Mouse (Mus musculus): ENCODE measurements around the gene Mrps18c. TPM values are rescaled to one million over a fixed set of nuclear protein-coding genes. Genes with fewer than 3 reads are reported as not detected.

Gene Mrps18c
- polyA plus RNA-seq, 1 experiment from 2014 or later: 169 TPM

DNA sequence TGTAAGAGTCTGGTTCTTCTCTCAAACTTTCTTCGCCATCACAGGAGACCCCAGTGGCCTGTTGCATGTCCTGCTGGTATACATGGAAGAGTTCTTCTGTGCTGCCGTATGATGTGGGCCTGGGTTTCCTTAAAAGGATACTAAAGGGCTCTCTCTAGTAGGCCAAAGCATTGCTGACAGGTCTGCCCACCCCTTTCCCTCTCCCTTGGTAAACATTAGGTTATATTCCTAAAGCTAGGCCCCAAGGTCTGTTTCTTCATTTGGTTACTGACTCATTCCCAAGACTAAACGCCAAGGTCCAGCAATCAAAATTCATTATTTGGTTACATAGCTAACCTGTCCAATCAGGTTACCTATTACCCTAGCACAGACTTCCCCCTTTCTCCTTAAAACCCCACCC is 34.3 kb downstream of the Mrps18c start:
- Histone ChIP-seq H3K9ac (no peak overlapping the region), H3K36me3 (no peaks in the 10 kb centered on the region), H3K27me3 (replicated peaks) (no peaks in the 10 kb centered on the region), H3K9me3 (no peaks in the 10 kb centered on the region), H3K4me2 (no peak overlapping the region), H3K27ac (no peak overlapping the region), H3K4me1 (no peaks in the 10 kb centered on the region), H3K4me3 (replicated peaks) (no peak overlapping the region)
- WGBS: 71% methylated on average over 3 of the region's 3 CpGs
- ATAC-seq (ENCODE audit: insufficient read depth, low FRiP score, low read depth): 0 out of 2 replicates have a peak, but pooled peaks have one; percentile 41

DNA sequence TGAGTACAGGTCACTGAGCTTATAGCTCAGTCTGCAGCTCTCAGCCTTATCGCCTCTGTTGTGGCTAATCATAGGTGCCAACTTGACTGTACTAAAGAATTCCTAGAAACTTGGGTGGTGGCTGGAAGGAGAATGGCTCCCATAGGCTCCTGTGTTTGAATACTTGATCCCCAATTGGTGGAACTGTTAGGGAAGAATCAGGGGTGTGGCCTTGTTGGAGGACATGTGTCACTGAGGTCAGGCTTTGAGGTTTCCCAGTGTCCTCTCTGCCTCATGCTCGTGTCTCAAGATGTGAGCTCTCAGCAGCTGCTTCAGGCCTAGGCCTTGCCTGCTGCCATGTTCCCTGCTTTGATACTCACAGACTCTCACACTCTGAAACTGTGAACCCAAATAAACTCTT is 35.4 kb downstream of the Mrps18c start:
- Histone ChIP-seq H3K36me3 (no peaks in the 10 kb centered on the region), H3K9me3 (no peaks in the 10 kb centered on the region), H3K4me3 (replicated peaks) (no peak overlapping the region), H3K27ac (no peak overlapping the region), H3K4me2 (no peak overlapping the region), H3K27me3 (replicated peaks) (no peaks in the 10 kb centered on the region), H3K9ac (no peak overlapping the region), H3K4me1 (no peaks in the 10 kb centered on the region)
- no peak for ATAC-seq (ENCODE audit: insufficient read depth, low FRiP score, low read depth)
- 86% methylated on average over 2 of the region's 2 CpGs for WGBS

DNA sequence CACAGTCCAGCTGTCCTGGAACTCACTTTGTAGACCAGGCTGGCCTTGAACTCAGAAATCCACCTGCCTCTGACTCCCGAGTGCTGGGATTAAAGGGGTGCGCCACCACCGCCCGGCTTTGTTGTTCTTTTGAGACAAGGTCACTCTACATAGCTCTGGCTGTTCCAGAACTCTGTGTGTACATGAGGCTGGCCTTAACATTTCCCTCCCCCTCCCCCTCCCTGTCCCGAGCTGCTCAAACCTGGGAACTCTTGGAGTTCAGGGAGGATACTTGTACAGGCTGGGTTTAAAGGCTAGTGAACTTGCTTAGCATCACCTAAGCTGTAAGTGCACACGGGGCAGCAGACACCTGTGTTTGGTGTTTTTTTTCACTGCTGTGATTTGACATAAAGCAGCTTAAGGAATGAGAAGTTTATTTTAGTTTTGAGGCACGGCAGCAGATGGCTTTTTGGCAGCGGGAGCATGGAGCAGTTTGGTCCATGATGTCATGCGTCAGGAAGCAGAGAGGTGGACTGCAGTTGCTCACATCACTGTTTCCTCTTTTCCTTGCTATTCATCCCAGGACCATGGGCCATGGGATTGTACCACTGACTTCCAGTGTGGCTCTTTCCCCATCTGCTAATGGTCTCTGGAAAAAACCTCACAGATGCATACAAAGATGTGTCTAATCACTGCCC is 37.6 kb downstream of the Mrps18c start:
- H3K36me3 ChIP-seq: no peaks in the 10 kb centered on the region
- ATAC-seq (ENCODE audit: insufficient read depth, low FRiP score, low read depth): no peak
- no peak overlapping the region for H3K4me2 ChIP-seq
- WGBS: 26% methylated on average over 9 of the region's 9 CpGs
- H3K27ac ChIP-seq: peak overlapping the region; percentile 46; the same call in 1 of the 2 replicates
- H3K4me1 ChIP-seq: no peaks in the 10 kb centered on the region
- no peak overlapping the region for H3K4me3 ChIP-seq (replicated peaks)
- H3K27me3 ChIP-seq (replicated peaks): no peaks in the 10 kb centered on the region
- no peak overlapping the region for H3K9ac ChIP-seq
- no peaks in the 10 kb centered on the region for H3K9me3 ChIP-seq

DNA sequence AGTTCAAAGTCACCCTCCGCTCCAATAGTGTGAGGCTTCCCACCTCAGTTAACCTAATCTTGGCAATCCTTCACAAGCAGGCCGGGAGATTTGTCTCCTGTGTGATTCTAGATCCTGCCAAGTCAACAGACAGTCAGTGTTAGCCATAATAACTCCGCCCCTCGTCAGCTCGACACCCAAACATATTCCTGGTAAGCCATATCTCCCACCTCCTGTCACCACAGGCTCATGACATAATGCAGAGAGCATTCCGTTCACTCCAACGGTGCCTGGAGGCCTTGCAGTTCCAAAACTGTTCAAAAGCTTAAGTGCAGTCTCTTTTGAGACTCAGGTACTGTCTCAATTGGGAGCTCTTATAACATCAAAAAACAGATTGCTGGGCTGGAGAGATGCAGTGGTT is 39.5 kb downstream of the Mrps18c start:
- Histone ChIP-seq H3K9me3 (no peaks in the 10 kb centered on the region), H3K9ac (no peak overlapping the region), H3K36me3 (no peaks in the 10 kb centered on the region), H3K4me3 (replicated peaks) (no peak overlapping the region), H3K27ac (no peak overlapping the region), H3K27me3 (replicated peaks) (no peaks in the 10 kb centered on the region), H3K4me1 (no peaks in the 10 kb centered on the region), H3K4me2 (no peak overlapping the region)
- no peak for ATAC-seq (ENCODE audit: insufficient read depth, low FRiP score, low read depth)
- WGBS: 62% methylated on average over 7 of the region's 7 CpGs

DNA sequence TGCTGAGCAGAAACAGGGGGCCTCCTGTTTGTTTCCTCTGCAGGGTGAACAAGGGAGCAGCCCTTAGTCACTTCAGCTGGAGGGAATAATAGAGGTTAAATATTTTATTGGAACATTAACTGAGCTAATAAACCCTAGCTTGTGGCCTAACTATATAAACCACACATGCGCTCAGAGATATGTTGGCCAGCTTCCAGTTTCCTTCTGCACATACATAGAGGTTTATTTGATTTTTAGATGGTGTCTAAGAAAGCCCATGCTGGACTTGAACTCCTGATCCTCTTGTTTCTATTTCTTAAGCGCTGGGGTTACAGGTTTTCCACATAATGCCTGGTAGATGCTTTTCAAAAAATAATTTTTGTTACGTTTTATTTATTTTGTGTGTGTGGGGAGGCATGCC is 46.1 kb downstream of the Mrps18c start:
- no peak overlapping the region; the same call in 1 of the 2 replicates for H3K4me3 ChIP-seq (replicated peaks)

DNA sequence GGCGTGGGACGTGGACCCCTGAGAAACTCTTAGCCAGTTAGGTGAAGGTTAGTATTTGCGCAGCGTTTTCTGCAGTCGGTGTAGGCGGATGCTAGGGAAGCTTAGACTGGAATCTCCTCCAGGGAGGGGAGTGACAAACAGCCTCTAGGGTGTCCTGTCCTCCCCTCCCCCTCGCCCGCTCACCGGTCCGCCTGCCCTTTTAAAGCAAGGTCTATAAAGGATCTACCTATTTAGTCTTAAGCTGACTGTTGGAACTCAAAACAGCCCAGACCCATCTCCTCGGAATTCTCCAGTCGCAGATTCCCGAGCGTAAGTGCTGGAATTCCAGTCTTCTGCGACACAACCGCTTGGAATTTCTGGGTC is 47.0 kb downstream of the Mrps18c start, which contains the start of gene Gpat3:
TSS of gene Gpat3 (plus strand) at position 229 of the 363 bp plus-strand sequence.
- H3K9ac ChIP-seq: peak within 1 kb of the TSS; percentile 42
- no peaks in the 10 kb centered on the region for H3K36me3 ChIP-seq
- H3K4me3 ChIP-seq (replicated peaks): peak within 1 kb of the TSS; percentile 67
- WGBS: 1% methylated on average over 16 of the region's 16 CpGs
- H3K27me3 ChIP-seq (replicated peaks): peaks cover 10% of the 10 kb centered on the region; the same call in 1 of the 2 replicates
- H3K4me2 ChIP-seq: peak within 1 kb of the TSS; percentile 95
- ATAC-seq (ENCODE audit: insufficient read depth, low FRiP score, low read depth): no peak
- H3K4me1 ChIP-seq: 0 out of 2 replicates have a peak, but pooled peaks cover 10% of the 10 kb centered on the region
- peak within 1 kb of the TSS; percentile 35 for H3K27ac ChIP-seq
- no peaks in the 10 kb centered on the region for H3K9me3 ChIP-seq

More for the DNA sequence above, 46.1 kb downstream of the Mrps18c start:
- Histone ChIP-seq H3K27me3 (replicated peaks) (peaks cover 10% of the 10 kb centered on the region; the same call in 1 of the 2 replicates), H3K9me3 (no peaks in the 10 kb centered on the region), H3K9ac (no peak overlapping the region), H3K27ac (no peak overlapping the region), H3K36me3 (no peaks in the 10 kb centered on the region), H3K4me1 (0 out of 2 replicates have a peak, but pooled peaks cover 10% of the 10 kb centered on the region), H3K4me2 (peak overlapping the region; percentile 95)
- 36% methylated on average over 3 of the region's 3 CpGs for WGBS
- ATAC-seq (ENCODE audit: insufficient read depth, low FRiP score, low read depth): no peak

- Histone ChIP-seq H3K4me1 (0 out of 2 replicates have a peak, but pooled peaks cover 10% of the 10 kb centered on the region), H3K27me3 (replicated peaks) (peaks cover 10% of the 10 kb centered on the region; the same call in 1 of the 2 replicates), H3K4me3 (replicated peaks) (peak overlapping the region; percentile 67), H3K9ac (peak overlapping the region; percentile 42), H3K36me3 (no peaks in the 10 kb centered on the region), H3K27ac (peak overlapping the region; percentile 35), H3K4me2 (peak overlapping the region; percentile 95), H3K9me3 (no peaks in the 10 kb centered on the region)
- WGBS: under 1% methylated on average over 52 of the region's 52 CpGs
- ATAC-seq (ENCODE audit: insufficient read depth, low FRiP score, low read depth): peak; percentile 76
Measured at GRCm38 (mm10) chr5:100845848-100846598, 47.6 kb downstream of the Mrps18c start.

GRCm38 (mm10) chr5:100846599-100846920 is 48.1 kb downstream of the Mrps18c start:
- peak overlapping the region; percentile 95 for H3K4me2 ChIP-seq
- H3K4me1 ChIP-seq: 0 out of 2 replicates have a peak, but pooled peaks cover 10% of the 10 kb centered on the region
- WGBS: 1% methylated on average over 22 of the region's 22 CpGs
- no peaks in the 10 kb centered on the region for H3K36me3 ChIP-seq
- H3K9me3 ChIP-seq: no peaks in the 10 kb centered on the region
- H3K27me3 ChIP-seq (replicated peaks): peaks cover 10% of the 10 kb centered on the region; the same call in 1 of the 2 replicates
- H3K9ac ChIP-seq: peak overlapping the region; percentile 42
- H3K4me3 ChIP-seq (replicated peaks): peak overlapping the region; percentile 67
- 0 out of 2 replicates have a peak, but pooled peaks have one; percentile 8 for ATAC-seq (ENCODE audit: insufficient read depth, low FRiP score, low read depth)
- no peak overlapping the region for H3K27ac ChIP-seq

DNA sequence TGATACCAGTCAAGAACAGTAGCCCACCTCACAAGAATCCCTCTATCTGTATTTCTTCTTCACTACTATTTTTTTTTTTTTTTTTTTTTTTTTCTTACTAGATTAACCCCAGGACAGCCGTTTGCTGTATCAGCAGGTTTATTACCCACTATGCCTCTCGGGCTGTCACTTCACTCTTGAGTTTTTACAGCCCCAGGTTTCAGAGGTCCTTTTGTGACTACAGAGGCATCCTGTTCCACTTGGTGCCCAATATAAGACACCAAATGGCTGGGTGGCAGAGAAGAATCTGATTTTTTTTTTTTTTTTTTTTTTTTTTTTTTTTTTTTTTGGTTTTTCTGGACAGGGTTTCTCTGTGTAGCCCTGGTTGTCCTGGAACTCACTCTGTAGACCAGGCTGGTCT is 48.7 kb downstream of the Mrps18c start:
- H3K27me3 ChIP-seq (replicated peaks): peaks cover 10% of the 10 kb centered on the region; the same call in 1 of the 2 replicates
- H3K9me3 ChIP-seq: no peaks in the 10 kb centered on the region
- H3K4me3 ChIP-seq (replicated peaks): peak overlapping the region; percentile 67; the same call in 1 of the 2 replicates
- H3K36me3 ChIP-seq: no peaks in the 10 kb centered on the region
- H3K9ac ChIP-seq: no peak overlapping the region
- WGBS: 20% methylated on average over 2 of the region's 2 CpGs
- peak overlapping the region; percentile 95 for H3K4me2 ChIP-seq
- H3K4me1 ChIP-seq: 0 out of 2 replicates have a peak, but pooled peaks cover 10% of the 10 kb centered on the region
- no peak for ATAC-seq (ENCODE audit: insufficient read depth, low FRiP score, low read depth)
- no peak overlapping the region for H3K27ac ChIP-seq

GRCm38 (mm10) chr5:100853963-100854362 is 55.5 kb downstream of the Mrps18c start:
- H3K27ac ChIP-seq: no peak overlapping the region

More at GRCm38 (mm10) chr5:100853963-100854362, 55.5 kb downstream of the Mrps18c start:
- H3K9ac ChIP-seq: no peak overlapping the region
- no peaks in the 10 kb centered on the region for H3K27me3 ChIP-seq (replicated peaks)
- no peaks in the 10 kb centered on the region for H3K9me3 ChIP-seq
- no peaks in the 10 kb centered on the region for H3K4me1 ChIP-seq
- H3K36me3 ChIP-seq: no peaks in the 10 kb centered on the region
- WGBS: 65% methylated on average over 4 of the region's 4 CpGs
- H3K4me3 ChIP-seq (replicated peaks): no peak overlapping the region
- ATAC-seq (ENCODE audit: insufficient read depth, low FRiP score, low read depth): no peak
- H3K4me2 ChIP-seq: no peak overlapping the region

All from stomach, embryonic 15.5 days (tissue).